Comparison of ENCODE assay signal across 34 mouse cellular contexts in genomic region chr4:141099956-141100355, GRCm38 (mm10). TPM values are rescaled to one million over a fixed set of nuclear protein-coding genes. Genes with fewer than 3 reads are reported as not detected.
"Had no signal": no experiment of that assay in that cellular context is flagged by ENCODE, and none has a peak within 500 bp of the region (broad histone marks: within the 10 kb centered on the region; RNA-seq: fewer than 3 reads in every experiment).

No protein-coding gene starts in this region.

- H3K4me3 ChIP-seq: embryonic facial prominence, embryonic 10.5 days; embryonic facial prominence, embryonic 12.5 days; embryonic facial prominence, embryonic 13.5 days; embryonic facial prominence, embryonic 15.5 days; erythroblast, embryonic 14.5 days; forebrain, embryonic 10.5 days; forebrain, embryonic 12.5 days; forebrain, embryonic 13.5 days; forebrain, embryonic 15.5 days; gastrocnemius, adult 2 months; heart, adult 2 months had no signal

- H3K4me1 ChIP-seq: embryonic facial prominence, embryonic 12.5 days; embryonic facial prominence, embryonic 15.5 days; forebrain, embryonic 15.5 days had no signal

- DNase-seq: cerebellum, adult 9-11 months; cerebellum, postnatal 10 days; cerebellum, postnatal 14 days; cerebellum, postnatal 25 days; cerebellum, postnatal 36 days; embryo, embryonic 11 days; forebrain, postnatal 0 days; gastrocnemius, postnatal 10 days; gastrocnemius, postnatal 14 days; gastrocnemius, postnatal 25 days; gastrocnemius, postnatal 36 days; heart, adult 11 months; heart, adult 18-20 months; heart, adult 2 months had no signal

- H3K4me2 ChIP-seq: embryonic facial prominence, embryonic 12.5 days; embryonic facial prominence, embryonic 13.5 days; embryonic facial prominence, embryonic 15.5 days; forebrain, embryonic 12.5 days; forebrain, embryonic 13.5 days; forebrain, embryonic 15.5 days had no signal

- H3K27me3 ChIP-seq: embryonic facial prominence, embryonic 12.5 days; embryonic facial prominence, embryonic 13.5 days; embryonic facial prominence, embryonic 15.5 days; forebrain, embryonic 12.5 days; forebrain, embryonic 13.5 days; forebrain, embryonic 15.5 days had no signal

- H3K9ac ChIP-seq: embryonic facial prominence, embryonic 12.5 days; embryonic facial prominence, embryonic 13.5 days; embryonic facial prominence, embryonic 15.5 days; forebrain, embryonic 12.5 days; forebrain, embryonic 13.5 days; forebrain, embryonic 15.5 days; forebrain, postnatal 0 days had no signal

- H3K36me3 ChIP-seq: embryonic facial prominence, embryonic 10.5 days; embryonic facial prominence, embryonic 12.5 days; embryonic facial prominence, embryonic 13.5 days; embryonic facial prominence, embryonic 15.5 days; forebrain, embryonic 10.5 days; forebrain, embryonic 12.5 days; forebrain, embryonic 15.5 days had no signal

- ATAC-seq: forebrain, embryonic 13.5 days; forebrain, embryonic 14.5 days; forebrain, embryonic 15.5 days; forebrain, embryonic 16.5 days; forebrain, postnatal 0 days had no signal

- H3K9me3 ChIP-seq: embryonic facial prominence, embryonic 10.5 days; embryonic facial prominence, embryonic 12.5 days; embryonic facial prominence, embryonic 13.5 days; embryonic facial prominence, embryonic 15.5 days; forebrain, embryonic 10.5 days; forebrain, embryonic 12.5 days; forebrain, embryonic 13.5 days; forebrain, embryonic 15.5 days had no signal

- H3K27ac ChIP-seq: embryonic facial prominence, embryonic 10.5 days; embryonic facial prominence, embryonic 12.5 days; embryonic facial prominence, embryonic 13.5 days; embryonic facial prominence, embryonic 15.5 days; forebrain, embryonic 10.5 days; forebrain, embryonic 12.5 days; forebrain, embryonic 13.5 days; forebrain, embryonic 15.5 days; gastrocnemius, adult 2 months; heart, adult 2 months had no signal

RNA-seq across cellular contexts. Expression of gene Spata21, which starts 11.8 kb away (rescaled TPM):
- total RNA-seq: common myeloid progenitor, adult 5-6 weeks; gastrocnemius, adult 18-20 months; gastrocnemius, adult 2 months; gastrocnemius, adult 8-10 months; gastrocnemius, postnatal 10 days; gastrocnemius, postnatal 14 days; gastrocnemius, postnatal 25 days; gastrocnemius, postnatal 36 days; granulocyte monocyte progenitor cell, adult 5-6 weeks; heart, adult 18-20 months; heart, adult 2 months; heart, adult 8-10 months had no signal
- polyA plus RNA-seq: embryonic facial prominence, embryonic 11.5 days; embryonic facial prominence, embryonic 14.5 days; erythroblast, embryonic 14.5 days; forebrain, embryonic 11.5 days had no signal
